Mouse (Mus musculus) forebrain, embryonic 13.5 days (tissue): ENCODE results near the gene Vps53. TPM values are rescaled to one million over a fixed set of nuclear protein-coding genes. Genes with fewer than 3 reads are reported as not detected.

Experiments used
- polyA plus RNA-seq: library from polyadenylated mRNA; unstranded; fragments of >200 nt; fragmentation: Nextera tagmentation; extraction: Ambion mirVana; gene quantifications from 2 replicates; pipeline ENCODE4 v1.2.1, GENCODE M21; 2015

Vps53 gene
- polyA plus RNA-seq, 1 experiment from 2014 or later: 59.8 TPM

Other genes with a start within 250 kb of the Vps53 start
- 1.1 and 1.3 TPM in 2 replicates for gene Rph3al, start 241.2 kb downstream of the Vps53 start, polyA plus RNA-seq
- gene 1700016K19Rik, start 179.7 kb downstream of the Vps53 start, polyA plus RNA-seq: 1.5 and 1.9 TPM in 2 replicates
- gene Rflnb, start 151.9 kb downstream of the Vps53 start, polyA plus RNA-seq: 4.9 and 5.3 TPM in 2 replicates
- 20.8 and 25.5 TPM in 2 replicates for gene Fam57a, start within 50 bp of the Vps53 start, polyA plus RNA-seq
- 0.89 TPM in 1 of 2 replicates, not detected in the other for gene Dbil5, start 38.0 kb upstream of the Vps53 start, polyA plus RNA-seq
- 18.3 and 29.0 TPM in 2 replicates for gene Gemin4, start 38.0 kb upstream of the Vps53 start, polyA plus RNA-seq
- 20.4 and 23.8 TPM in 2 replicates for gene Mrm3, start 64.1 kb upstream of the Vps53 start, polyA plus RNA-seq
- gene Glod4, start 64.1 kb upstream of the Vps53 start, polyA plus RNA-seq: 129 and 133 TPM in 2 replicates
- 23.4 and 29.9 TPM in 2 replicates for gene Nxn, start 219.5 kb upstream of the Vps53 start, polyA plus RNA-seq
- 102 and 104 TPM in 2 replicates for gene Timm22, start 227.3 kb upstream of the Vps53 start, polyA plus RNA-seq